Mouse (Mus musculus): ENCODE data around the gene Ino80d. TPM values are rescaled to one million over a fixed set of nuclear protein-coding genes. Genes with fewer than 3 reads are reported as not detected.

Gene Ino80d
- polyA plus RNA-seq, 1 experiment from 2014 or later, result 10.8 TPM

DNA sequence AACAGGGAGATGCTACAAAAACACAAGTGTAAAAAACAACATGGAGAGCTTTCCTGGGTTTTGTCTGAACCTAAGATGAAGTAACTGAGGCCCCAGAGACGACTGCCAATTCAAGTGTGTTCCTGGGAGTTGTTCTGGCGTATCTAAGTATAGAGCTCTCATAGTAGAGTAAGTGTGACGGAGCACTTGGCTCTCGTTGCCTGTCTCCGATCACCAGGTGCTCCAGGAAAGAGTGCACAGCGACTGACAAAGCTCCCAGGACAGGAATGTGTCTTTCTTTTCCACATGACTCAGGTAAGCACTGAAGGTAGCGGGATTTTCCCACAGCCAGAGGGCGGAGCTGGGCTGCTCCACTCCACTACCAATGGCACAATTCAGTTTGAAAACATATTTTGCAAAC, 63.6 kb downstream of the Ino80d start:
- no peaks in the 10 kb centered on the region for H3K9me3 ChIP-seq
- H3K4me1 ChIP-seq, result no peaks in the 10 kb centered on the region
- peaks cover 22% of the 10 kb centered on the region for H3K36me3 ChIP-seq
- no peak overlapping the region for H3K4me3 ChIP-seq
- H3K27ac ChIP-seq, result no peak overlapping the region
- 82% methylated on average over 8 of the region's 8 CpGs for WGBS
- H3K4me2 ChIP-seq (replicated peaks), result no peak overlapping the region
- no peaks in the 10 kb centered on the region for H3K27me3 ChIP-seq
- H3K9ac ChIP-seq, result no peak overlapping the region
- no peak for ATAC-seq (ENCODE audit: insufficient number of reproducible peaks, insufficient read depth, low FRiP score, low TSS enrichment)

DNA sequence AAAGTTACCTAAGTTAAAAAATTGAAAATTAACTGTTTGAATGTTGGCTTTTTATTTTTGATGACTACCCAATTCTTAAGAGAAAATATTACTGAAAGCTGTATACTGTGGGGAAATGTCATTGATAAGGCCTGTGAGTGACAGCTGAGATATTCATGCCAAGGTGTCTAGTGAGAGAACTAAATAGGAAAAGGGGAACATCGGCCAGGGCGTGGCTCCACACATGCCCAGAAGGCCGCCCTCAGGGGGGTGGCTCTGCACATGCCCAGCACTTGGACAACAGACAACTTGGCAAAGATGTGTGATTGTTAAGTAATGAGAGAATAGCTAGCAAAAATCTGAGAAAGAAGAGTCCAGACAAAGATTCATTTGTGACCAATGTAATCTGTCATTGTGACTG, 64.5 kb downstream of the Ino80d start:
- no peak for ATAC-seq (ENCODE audit: insufficient number of reproducible peaks, insufficient read depth, low FRiP score, low TSS enrichment)
- H3K4me3 ChIP-seq, result no peak overlapping the region
- H3K4me1 ChIP-seq, result no peaks in the 10 kb centered on the region
- no peaks in the 10 kb centered on the region for H3K9me3 ChIP-seq
- no peak overlapping the region for H3K9ac ChIP-seq
- WGBS, result 97% methylated on average over 3 of the region's 3 CpGs
- H3K36me3 ChIP-seq, result peaks cover 21% of the 10 kb centered on the region
- no peak overlapping the region for H3K27ac ChIP-seq
- no peak overlapping the region for H3K4me2 ChIP-seq (replicated peaks)
- H3K27me3 ChIP-seq, result no peaks in the 10 kb centered on the region

DNA sequence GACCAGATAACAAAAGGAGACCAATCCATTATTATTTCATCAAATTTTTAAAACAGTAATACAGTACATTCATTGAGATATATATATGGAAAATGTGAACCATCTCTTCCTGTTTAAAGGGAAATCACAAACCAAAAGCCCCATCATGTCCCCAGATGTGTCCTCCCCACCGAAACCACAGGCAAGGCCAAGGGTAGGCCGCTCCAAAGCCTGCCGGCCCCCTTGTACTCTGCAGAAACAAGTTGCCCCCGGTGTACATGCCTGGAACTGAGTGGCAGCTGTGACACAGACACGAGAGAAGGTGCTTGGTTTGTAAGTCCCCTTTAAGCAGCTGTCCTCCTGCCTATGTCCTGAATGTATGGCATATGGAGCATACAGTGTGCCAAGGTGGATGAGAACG, 66.5 kb downstream of the Ino80d start:
- no peaks in the 10 kb centered on the region for H3K27me3 ChIP-seq
- no peak overlapping the region for H3K9ac ChIP-seq
- no peak for ATAC-seq (ENCODE audit: insufficient number of reproducible peaks, insufficient read depth, low FRiP score, low TSS enrichment)
- no peak overlapping the region for H3K4me3 ChIP-seq
- H3K27ac ChIP-seq, result no peak overlapping the region
- peaks cover 20% of the 10 kb centered on the region for H3K36me3 ChIP-seq
- 83% methylated on average over 6 of the region's 6 CpGs for WGBS
- no peaks in the 10 kb centered on the region for H3K9me3 ChIP-seq
- no peak overlapping the region for H3K4me2 ChIP-seq (replicated peaks)
- no peaks in the 10 kb centered on the region for H3K4me1 ChIP-seq

DNA sequence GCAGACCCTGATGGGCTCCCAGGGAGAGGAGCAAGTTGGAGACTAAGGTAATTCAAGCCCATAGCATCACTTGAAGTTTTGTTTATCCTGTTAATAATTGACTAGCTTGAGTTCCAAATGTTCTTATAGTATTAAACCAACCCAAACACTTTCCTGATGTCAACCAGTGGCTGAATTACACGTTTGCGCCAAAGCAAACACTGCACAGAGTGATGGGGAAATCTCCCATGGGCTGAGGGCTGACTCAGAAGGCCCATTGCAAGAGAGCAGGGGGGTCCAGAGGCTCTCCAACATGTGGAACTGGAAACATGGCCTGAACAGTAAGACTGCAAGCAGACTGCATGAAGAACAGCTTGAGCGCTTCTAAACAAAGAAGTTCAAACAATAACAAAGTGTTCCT, 81.5 kb downstream of the Ino80d start:
- no peaks in the 10 kb centered on the region for H3K27me3 ChIP-seq
- WGBS, result 85% methylated on average over 3 of the region's 3 CpGs

GRCm38 (mm10) chr1:63019916-63020315, 94.6 kb downstream of the Ino80d start:
- Histone ChIP-seq H3K4me2 (replicated peaks) (no peak overlapping the region), H3K4me3 (no peak overlapping the region), H3K27ac (no peak overlapping the region), H3K27me3 (no peaks in the 10 kb centered on the region), H3K4me1 (no peaks in the 10 kb centered on the region), H3K36me3 (no peaks in the 10 kb centered on the region), H3K9ac (no peak overlapping the region), H3K9me3 (no peaks in the 10 kb centered on the region)
- 65% methylated on average over 2 of the region's 2 CpGs for WGBS
- no peak for ATAC-seq (ENCODE audit: insufficient number of reproducible peaks, insufficient read depth, low FRiP score, low TSS enrichment)

More for the DNA sequence above, 81.5 kb downstream of the Ino80d start:
- Histone ChIP-seq H3K4me2 (replicated peaks) (no peak overlapping the region), H3K9ac (no peak overlapping the region), H3K9me3 (peaks cover 3% of the 10 kb centered on the region; the same call in 1 of the 2 replicates), H3K4me1 (no peaks in the 10 kb centered on the region), H3K27ac (no peak overlapping the region), H3K36me3 (no peaks in the 10 kb centered on the region), H3K4me3 (no peak overlapping the region)
- no peak for ATAC-seq (ENCODE audit: insufficient number of reproducible peaks, insufficient read depth, low FRiP score, low TSS enrichment)

DNA sequence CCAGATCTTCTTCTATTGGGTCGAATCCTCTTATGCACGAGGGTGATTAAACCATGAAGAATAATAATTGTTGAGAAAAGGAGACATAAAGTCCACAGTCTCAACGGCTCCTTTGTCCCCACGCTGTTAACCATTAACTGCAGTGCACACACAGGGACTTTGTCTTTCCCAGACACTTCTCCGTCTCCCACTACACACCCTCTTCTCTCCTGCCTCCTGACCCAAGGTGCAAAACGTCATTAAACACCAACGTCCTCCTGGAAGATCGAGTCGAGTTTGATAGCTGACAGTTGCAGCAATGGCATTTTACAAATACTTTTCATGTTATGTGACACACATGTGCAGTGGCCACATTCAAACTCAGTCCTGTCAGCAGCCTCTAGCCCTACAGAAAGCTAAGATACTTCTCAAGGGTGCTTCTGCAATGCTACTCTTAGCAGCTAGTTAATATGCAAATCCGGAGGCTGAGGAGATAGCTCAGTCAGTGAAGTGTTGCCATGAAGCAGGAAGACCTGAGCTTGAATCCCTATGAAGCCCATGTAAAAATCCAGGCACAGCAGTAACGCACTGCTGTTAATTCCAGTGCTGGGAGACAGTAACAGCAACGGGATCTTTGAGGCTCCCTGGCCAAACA, 109.3 kb downstream of the Ino80d start:
- Histone ChIP-seq H3K9ac (no peak overlapping the region), H3K27me3 (no peaks in the 10 kb centered on the region), H3K4me1 (no peaks in the 10 kb centered on the region), H3K36me3 (no peaks in the 10 kb centered on the region), H3K27ac (no peak overlapping the region), H3K4me2 (replicated peaks) (no peak overlapping the region), H3K9me3 (no peaks in the 10 kb centered on the region), H3K4me3 (no peak overlapping the region)
- ATAC-seq (ENCODE audit: insufficient number of reproducible peaks, insufficient read depth, low FRiP score, low TSS enrichment), result no peak
- WGBS, result 61% methylated on average over 12 of the region's 12 CpGs

DNA sequence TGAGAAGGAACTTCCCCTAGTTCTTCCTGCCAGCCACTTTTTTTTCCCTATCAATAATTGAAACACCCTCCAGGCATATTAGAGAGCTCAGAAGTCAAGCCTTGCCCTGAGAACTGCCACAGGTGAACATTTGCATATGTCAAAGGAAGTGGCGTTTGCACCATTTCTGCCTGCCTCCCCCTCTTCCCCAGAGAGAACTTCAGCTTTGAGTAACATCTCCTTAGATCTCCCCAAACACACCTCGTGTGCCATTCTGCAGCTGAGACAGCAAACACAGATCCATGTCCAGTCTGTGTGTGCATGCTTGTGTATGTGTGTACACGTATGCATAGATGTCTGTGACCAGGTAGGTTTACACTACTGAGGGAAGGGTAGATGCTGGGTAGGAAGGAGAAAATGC, 112.6 kb downstream of the Ino80d start:
- 64% methylated on average over 3 of the region's 3 CpGs for WGBS
- H3K27me3 ChIP-seq, result no peaks in the 10 kb centered on the region
- no peak overlapping the region for H3K4me2 ChIP-seq (replicated peaks)
- no peak overlapping the region for H3K27ac ChIP-seq
- H3K9ac ChIP-seq, result no peak overlapping the region
- no peaks in the 10 kb centered on the region for H3K4me1 ChIP-seq
- no peaks in the 10 kb centered on the region for H3K36me3 ChIP-seq
- H3K9me3 ChIP-seq, result no peaks in the 10 kb centered on the region
- ATAC-seq (ENCODE audit: insufficient number of reproducible peaks, insufficient read depth, low FRiP score, low TSS enrichment), result no peak
- no peak overlapping the region for H3K4me3 ChIP-seq

- Histone ChIP-seq H3K36me3 (no peaks in the 10 kb centered on the region), H3K9ac (no peak overlapping the region), H3K4me3 (no peak overlapping the region), H3K4me2 (replicated peaks) (no peak overlapping the region), H3K27me3 (no peaks in the 10 kb centered on the region), H3K9me3 (no peaks in the 10 kb centered on the region), H3K27ac (no peak overlapping the region), H3K4me1 (no peaks in the 10 kb centered on the region)
- ATAC-seq (ENCODE audit: insufficient number of reproducible peaks, insufficient read depth, low FRiP score, low TSS enrichment), result no peak
- WGBS, result 59% methylated on average over 1 of the region's 1 CpGs
Measured at GRCm38 (mm10) chr1:62993348-62993747, 121.1 kb downstream of the Ino80d start.

DNA sequence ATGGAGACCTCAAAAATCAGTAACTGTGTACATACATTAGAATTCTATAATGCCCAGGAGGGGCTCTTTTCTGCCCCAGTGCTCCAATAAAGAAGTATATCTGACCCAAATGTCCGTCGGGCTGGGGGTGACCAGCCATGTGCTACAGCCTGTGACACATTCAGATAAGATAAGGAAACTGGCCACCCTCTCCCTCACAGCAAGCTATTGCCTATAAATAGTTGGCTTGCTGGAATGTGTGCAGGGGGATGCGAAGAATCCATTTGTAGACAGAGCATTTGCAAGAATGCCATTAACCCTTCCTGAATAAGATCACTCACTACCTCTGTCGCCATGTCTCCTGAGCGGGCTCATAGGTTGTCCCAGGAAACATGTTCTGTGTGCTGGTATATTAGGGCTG, 121.8 kb downstream of the Ino80d start:
- 84% methylated on average over 5 of the region's 5 CpGs for WGBS
- Histone ChIP-seq H3K9ac (no peak overlapping the region), H3K27ac (no peak overlapping the region), H3K4me1 (no peaks in the 10 kb centered on the region), H3K4me3 (no peak overlapping the region), H3K36me3 (no peaks in the 10 kb centered on the region), H3K27me3 (no peaks in the 10 kb centered on the region), H3K9me3 (no peaks in the 10 kb centered on the region), H3K4me2 (replicated peaks) (no peak overlapping the region)
- no peak for ATAC-seq (ENCODE audit: insufficient number of reproducible peaks, insufficient read depth, low FRiP score, low TSS enrichment)

- no peak overlapping the region for H3K4me3 ChIP-seq
- no peak overlapping the region for H3K4me2 ChIP-seq (replicated peaks)
- no peak for ATAC-seq (ENCODE audit: insufficient number of reproducible peaks, insufficient read depth, low FRiP score, low TSS enrichment)
- H3K36me3 ChIP-seq, result no peaks in the 10 kb centered on the region
- no peaks in the 10 kb centered on the region for H3K9me3 ChIP-seq
- H3K9ac ChIP-seq, result no peak overlapping the region
- 82% methylated on average over 10 of the region's 10 CpGs for WGBS
- H3K27me3 ChIP-seq, result no peaks in the 10 kb centered on the region
- H3K27ac ChIP-seq, result 0 out of 2 replicates have a peak overlapping the region, but pooled peaks have one; percentile 17
- H3K4me1 ChIP-seq, result no peaks in the 10 kb centered on the region
Measured at GRCm38 (mm10) chr1:62991021-62991420, 123.4 kb downstream of the Ino80d start.

GRCm38 (mm10) chr1:62987561-62987960, 126.9 kb downstream of the Ino80d start:
- Histone ChIP-seq H3K9me3 (no peaks in the 10 kb centered on the region), H3K4me3 (no peak overlapping the region), H3K4me2 (replicated peaks) (no peak overlapping the region), H3K27me3 (no peaks in the 10 kb centered on the region), H3K4me1 (no peaks in the 10 kb centered on the region; the same call in 1 of the 2 replicates), H3K9ac (no peak overlapping the region), H3K36me3 (no peaks in the 10 kb centered on the region), H3K27ac (no peak overlapping the region)
- ATAC-seq (ENCODE audit: insufficient number of reproducible peaks, insufficient read depth, low FRiP score, low TSS enrichment), result no peak
- 71% methylated on average over 2 of the region's 2 CpGs for WGBS

- 17% methylated on average over 7 of the region's 7 CpGs for WGBS
- no peaks in the 10 kb centered on the region for H3K27me3 ChIP-seq
- no peak overlapping the region for H3K9ac ChIP-seq
- ATAC-seq (ENCODE audit: insufficient number of reproducible peaks, insufficient read depth, low FRiP score, low TSS enrichment), result no peak
- H3K4me2 ChIP-seq (replicated peaks), result no peak overlapping the region; the same call in 1 of the 2 replicates
- H3K9me3 ChIP-seq, result no peaks in the 10 kb centered on the region
- H3K36me3 ChIP-seq, result no peaks in the 10 kb centered on the region
- no peak overlapping the region for H3K4me3 ChIP-seq
- H3K4me1 ChIP-seq, result no peaks in the 10 kb centered on the region; the same call in 1 of the 2 replicates
- no peak overlapping the region for H3K27ac ChIP-seq
Measured at GRCm38 (mm10) chr1:62986267-62986666, 128.2 kb downstream of the Ino80d start.
